Mouse (Mus musculus): ENCODE results near the gene Capzb.

DNA sequence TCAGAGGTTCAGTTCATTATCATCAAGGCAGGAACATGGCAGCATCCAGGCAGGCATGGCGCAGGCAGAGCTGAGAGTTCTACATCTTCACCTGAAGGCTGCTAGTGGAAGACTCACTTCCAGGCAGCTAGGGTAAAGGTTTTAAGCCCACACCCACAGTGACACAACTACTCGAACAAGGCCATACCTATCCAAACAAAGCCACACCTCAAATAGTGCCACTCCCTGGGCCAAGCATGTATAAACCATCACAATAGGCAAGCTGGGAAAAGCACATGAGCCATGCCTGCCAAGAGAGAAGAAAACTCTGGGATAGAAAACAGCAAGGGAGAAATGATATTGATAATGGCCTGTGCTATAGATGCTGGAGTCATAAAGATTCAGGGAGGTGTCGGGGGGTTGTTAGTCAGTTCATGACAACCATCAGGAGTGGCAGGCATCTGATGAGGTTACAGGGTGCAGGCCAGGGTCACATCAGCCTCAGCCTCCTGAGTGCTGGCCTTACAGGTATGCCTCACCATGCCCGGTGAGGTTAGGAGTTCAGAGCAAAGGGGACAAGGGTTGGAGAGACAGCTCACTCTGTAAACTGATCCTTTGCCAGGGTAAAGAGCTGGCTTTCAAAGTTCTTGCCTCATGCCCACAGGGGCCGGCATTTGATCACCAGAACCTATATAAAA, 6.8 kb upstream of the Capzb start:
- TF ChIP-seq POLR2A (IDR thresholded peaks at IDR 0.05; ENCODE audit: insufficient read depth, low read depth, low read length) (no peak), CTCF (IDR thresholded peaks at IDR 0.05; ENCODE audit: insufficient read depth, low read depth, low read length) (no peak)

Data from olfactory bulb, adult 2 months (tissue).